Mouse (Mus musculus) forebrain, embryonic 13.5 days (tissue): Measurements from ENCODE around the gene Hhat. TPM values are rescaled to one million over a fixed set of nuclear protein-coding genes. Genes with fewer than 3 reads are reported as not detected.

Experiments used
- ATAC-seq: fragments of 200-750 bp; cut with Nextera tagmentation; 2 replicates; pipeline ENCODE4 v1.8.0; 2017
- H3K27ac ChIP-seq: fragments of 300-500 bp; sonication (generic); 2 replicates; pipeline ENCODE4 v1.5.1; 2015; ENCODE audit warnings: inconsistent platforms, mild to moderate bottlenecking, moderate library complexity
- H3K27me3 ChIP-seq: fragments of 300-500 bp; sonication (generic); 2 replicates; pipeline ENCODE4 v1.6.1; 2015; ENCODE audit warnings: mild to moderate bottlenecking, inconsistent platforms
- H3K36me3 ChIP-seq: fragments of 300-500 bp; sonication (generic); 2 replicates; pipeline ENCODE4 v1.6.1; 2015; ENCODE audit warnings: mild to moderate bottlenecking, inconsistent platforms; ENCODE audit not compliant: poor library complexity, severe bottlenecking
- H3K4me1 ChIP-seq: fragments of 300-500 bp; sonication (generic); 2 replicates; pipeline ENCODE4 v1.6.1; 2015; ENCODE audit warnings: inconsistent platforms
- H3K4me2 ChIP-seq: fragments of 300-500 bp; sonication (generic); 2 replicates; pipeline ENCODE4 v1.6.1; 2015; ENCODE audit warnings: inconsistent platforms, mild to moderate bottlenecking, moderate library complexity
- H3K4me3 ChIP-seq: fragments of 300-500 bp; sonication (generic); 2 replicates; pipeline ENCODE4 v1.5.1; 2015; ENCODE audit warnings: mild to moderate bottlenecking, inconsistent platforms
- H3K9ac ChIP-seq: fragments of 300-500 bp; sonication (generic); 2 replicates; pipeline ENCODE4 v1.6.1; 2015; ENCODE audit warnings: mild to moderate bottlenecking, inconsistent platforms
- H3K9me3 ChIP-seq: fragments of 300-500 bp; sonication (generic); replicated peaks from 2 replicates; pipeline ENCODE4 v1.6.1; 2016; ENCODE audit warnings: inconsistent platforms
- WGBS: fragments of 180-500 bp; shearing (Covaris S2); methylation state at CpG from one replicate; pipeline ENCODE4 v1.1.7; 2015; 5-methylcytosine and 5-hydroxymethylcytosine counted together
- polyA plus RNA-seq: library from polyadenylated mRNA; unstranded; fragments of >200 nt; fragmentation: Nextera tagmentation; extraction: Ambion mirVana; gene quantifications from 2 replicates; pipeline ENCODE4 v1.2.1, GENCODE M21; 2015

Gene Hhat
- polyA plus RNA-seq, 1 experiment from 2014 or later: 2.6 TPM

GRCm38 (mm10) chr1:192451722-192452121 lies 319.3 kb downstream of the Hhat start:
- Histone ChIP-seq H3K27me3 (no peaks in the 10 kb centered on the region), H3K4me1 (peaks cover 6% of the 10 kb centered on the region), H3K9me3 (no peaks in the 10 kb centered on the region), H3K4me2 (no peak overlapping the region), H3K36me3 (no peaks in the 10 kb centered on the region), H3K9ac (no peak overlapping the region), H3K4me3 (no peak overlapping the region), H3K27ac (no peak overlapping the region)
- no peak for ATAC-seq
- 74% methylated on average over 4 of the region's 4 CpGs for WGBS

GRCm38 (mm10) chr1:192450425-192450824 lies 320.6 kb downstream of the Hhat start:
- H3K4me1 ChIP-seq: peaks cover 8% of the 10 kb centered on the region
- H3K36me3 ChIP-seq: no peaks in the 10 kb centered on the region
- H3K4me2 ChIP-seq: no peak overlapping the region
- H3K4me3 ChIP-seq: no peak overlapping the region
- H3K27me3 ChIP-seq: no peaks in the 10 kb centered on the region
- no peak overlapping the region for H3K27ac ChIP-seq
- no peak for ATAC-seq
- H3K9ac ChIP-seq: no peak overlapping the region
- no peaks in the 10 kb centered on the region for H3K9me3 ChIP-seq

- WGBS: 55% methylated on average over 4 of the region's 4 CpGs
- H3K27ac ChIP-seq: no peak overlapping the region
Measured at GRCm38 (mm10) chr1:192449572-192450351, 321.3 kb downstream of the Hhat start.

GRCm38 (mm10) chr1:192448512-192448911 lies 322.5 kb downstream of the Hhat start:
- Histone ChIP-seq H3K4me1 (peaks cover 27% of the 10 kb centered on the region), H3K27me3 (no peaks in the 10 kb centered on the region), H3K9ac (no peak overlapping the region), H3K4me3 (no peak overlapping the region), H3K27ac (no peak overlapping the region), H3K36me3 (no peaks in the 10 kb centered on the region), H3K4me2 (no peak overlapping the region), H3K9me3 (no peaks in the 10 kb centered on the region)
- WGBS: 93% methylated on average over 1 of the region's 1 CpGs
- ATAC-seq: no peak

More at GRCm38 (mm10) chr1:192449572-192450351, 321.3 kb downstream of the Hhat start:
- Histone ChIP-seq H3K9ac (no peak overlapping the region), H3K9me3 (no peaks in the 10 kb centered on the region), H3K4me1 (peaks cover 15% of the 10 kb centered on the region), H3K4me3 (no peak overlapping the region), H3K4me2 (no peak overlapping the region), H3K27me3 (no peaks in the 10 kb centered on the region), H3K36me3 (no peaks in the 10 kb centered on the region)
- ATAC-seq: no peak

- Histone ChIP-seq H3K27ac (no peak overlapping the region), H3K4me2 (no peak overlapping the region), H3K36me3 (no peaks in the 10 kb centered on the region), H3K4me1 (peaks cover 34% of the 10 kb centered on the region), H3K9ac (no peak overlapping the region), H3K9me3 (no peaks in the 10 kb centered on the region), H3K27me3 (no peaks in the 10 kb centered on the region), H3K4me3 (no peak overlapping the region)
- ATAC-seq: no peak
- WGBS: 55% methylated on average over 2 of the region's 2 CpGs
Measured at GRCm38 (mm10) chr1:192447666-192448065, 323.4 kb downstream of the Hhat start.

Other genes with a start within 250 kb of the Hhat start
- gene Sertad4, start 84.5 kb upstream of the Hhat start, polyA plus RNA-seq: 20.4 and 20.5 TPM in 2 replicates